Mouse (Mus musculus): Measurements from ENCODE around the gene Cerkl. TPM values are rescaled to one million over a fixed set of nuclear protein-coding genes. Genes with fewer than 3 reads are reported as not detected.

The Cerkl gene
- polyA plus RNA-seq, 1 experiment from 2014 or later, result 1.3 TPM

- Histone ChIP-seq H3K4me3 (no peak overlapping the region), H3K36me3 (replicated peaks) (no peaks in the 10 kb centered on the region), H3K27ac (no peak overlapping the region), H3K4me1 (no peaks in the 10 kb centered on the region), H3K9me3 (no peaks in the 10 kb centered on the region), H3K27me3 (ENCODE audit: poor library complexity, severe bottlenecking) (no peaks in the 10 kb centered on the region)
- WGBS, result 95% methylated on average over 9 of the region's 9 CpGs
- no peak for DNase-seq (ENCODE audit: extremely low spot score, low spot score)
Observed at GRCm38 (mm10) chr2:79316182-79316880, 140.3 kb downstream of the Cerkl start.

DNA sequence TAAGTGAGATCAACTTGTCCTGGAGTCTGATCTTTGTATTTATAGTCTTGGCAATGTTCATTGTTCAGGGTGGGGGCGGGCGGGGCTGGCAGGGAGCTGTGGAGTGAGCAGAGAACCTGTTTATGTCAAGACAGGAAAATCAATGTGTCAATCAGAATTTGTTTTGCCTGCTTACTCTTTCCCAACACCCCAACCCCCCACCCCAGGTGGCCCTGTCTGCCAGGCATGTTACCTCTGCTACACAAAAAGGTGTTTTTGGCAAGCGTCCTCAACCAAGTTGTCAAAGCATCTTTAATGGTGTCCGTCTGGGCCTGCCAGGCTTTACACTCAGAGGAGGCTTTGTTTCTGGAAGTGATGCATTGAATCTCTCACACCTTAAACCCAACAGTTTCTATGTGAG is 141.5 kb downstream of the Cerkl start:
- H3K27me3 ChIP-seq (ENCODE audit: poor library complexity, severe bottlenecking), result no peaks in the 10 kb centered on the region
- no peaks in the 10 kb centered on the region for H3K9me3 ChIP-seq
- H3K27ac ChIP-seq, result no peak overlapping the region
- no peak overlapping the region for H3K4me3 ChIP-seq
- H3K4me1 ChIP-seq, result no peaks in the 10 kb centered on the region
- 87% methylated on average over 4 of the region's 4 CpGs for WGBS
- no peaks in the 10 kb centered on the region for H3K36me3 ChIP-seq (replicated peaks)
- no peak for DNase-seq (ENCODE audit: extremely low spot score, low spot score)

GRCm38 (mm10) chr2:79312499-79312898 is 144.1 kb downstream of the Cerkl start:
- H3K27ac ChIP-seq, result no peak overlapping the region

DNA sequence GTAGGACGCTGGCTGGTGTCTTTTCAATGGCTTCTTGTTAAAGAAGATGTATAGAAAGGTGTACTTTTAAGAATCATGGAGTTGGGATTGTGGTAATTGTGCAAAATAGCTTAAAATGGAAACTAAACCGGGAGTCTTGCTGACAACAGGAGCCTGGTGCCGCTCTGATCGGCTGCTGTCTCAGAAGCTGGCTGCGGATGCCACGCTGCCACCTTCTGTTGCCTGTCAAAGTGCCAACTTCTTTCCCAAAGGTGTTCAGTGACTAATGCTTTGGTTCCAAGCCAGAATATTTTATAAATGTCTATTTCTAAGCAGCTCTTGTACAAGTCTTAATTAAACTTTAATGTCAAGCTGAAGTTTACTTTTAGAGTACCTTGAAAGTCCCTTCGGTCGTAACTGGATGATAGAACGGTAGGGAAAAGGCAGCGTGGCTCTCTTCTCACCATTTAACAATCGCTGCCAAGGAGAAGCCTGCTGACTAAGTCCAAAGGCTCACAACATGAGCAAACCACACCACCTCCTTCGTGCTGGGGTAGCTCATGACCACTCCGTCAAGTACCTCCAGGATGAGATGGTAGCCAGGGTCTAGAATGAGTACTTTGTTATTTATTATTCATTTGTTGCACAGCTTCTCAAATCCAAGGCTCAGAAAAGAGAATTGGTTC is 147.0 kb downstream of the Cerkl start:
- Histone ChIP-seq H3K27ac (no peak overlapping the region), H3K27me3 (ENCODE audit: poor library complexity, severe bottlenecking) (no peaks in the 10 kb centered on the region), H3K9me3 (no peaks in the 10 kb centered on the region), H3K4me3 (no peak overlapping the region), H3K36me3 (replicated peaks) (no peaks in the 10 kb centered on the region), H3K4me1 (no peaks in the 10 kb centered on the region)
- no peak for DNase-seq (ENCODE audit: extremely low spot score, low spot score)
- WGBS, result 91% methylated on average over 13 of the region's 13 CpGs

More at GRCm38 (mm10) chr2:79312499-79312898, 144.1 kb downstream of the Cerkl start:
- H3K4me1 ChIP-seq, result no peaks in the 10 kb centered on the region
- H3K36me3 ChIP-seq (replicated peaks), result no peaks in the 10 kb centered on the region
- 86% methylated on average over 4 of the region's 4 CpGs for WGBS
- no peak for DNase-seq (ENCODE audit: extremely low spot score, low spot score)
- H3K4me3 ChIP-seq, result no peak overlapping the region
- no peaks in the 10 kb centered on the region for H3K27me3 ChIP-seq (ENCODE audit: poor library complexity, severe bottlenecking)
- no peaks in the 10 kb centered on the region for H3K9me3 ChIP-seq

DNA sequence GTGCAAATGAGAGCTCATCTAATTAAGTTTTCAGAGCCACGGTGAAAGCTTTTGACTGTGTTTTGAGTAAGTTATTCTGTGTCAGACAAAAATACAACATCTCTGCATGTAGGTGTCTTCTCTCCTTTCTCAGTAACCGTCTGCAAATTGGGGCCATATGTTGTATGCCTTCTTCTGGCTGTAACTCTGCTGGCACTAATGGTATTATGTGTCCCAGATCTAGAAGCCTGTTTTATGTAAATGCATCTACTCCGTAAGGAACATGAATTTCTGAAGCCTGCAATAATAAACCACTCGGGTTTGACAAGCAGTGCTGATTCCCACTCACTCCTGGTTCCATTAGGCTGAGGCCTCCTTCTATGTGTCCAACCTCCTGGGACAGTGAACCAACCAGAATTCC is 149.0 kb downstream of the Cerkl start:
- DNase-seq (ENCODE audit: extremely low spot score, low spot score), result no peak
- H3K4me3 ChIP-seq, result no peak overlapping the region
- no peaks in the 10 kb centered on the region for H3K4me1 ChIP-seq
- no peaks in the 10 kb centered on the region for H3K36me3 ChIP-seq (replicated peaks)
- no peaks in the 10 kb centered on the region for H3K27me3 ChIP-seq (ENCODE audit: poor library complexity, severe bottlenecking)
- H3K27ac ChIP-seq, result no peak overlapping the region
- H3K9me3 ChIP-seq, result no peaks in the 10 kb centered on the region
- 74% methylated on average over 4 of the region's 4 CpGs for WGBS

DNA sequence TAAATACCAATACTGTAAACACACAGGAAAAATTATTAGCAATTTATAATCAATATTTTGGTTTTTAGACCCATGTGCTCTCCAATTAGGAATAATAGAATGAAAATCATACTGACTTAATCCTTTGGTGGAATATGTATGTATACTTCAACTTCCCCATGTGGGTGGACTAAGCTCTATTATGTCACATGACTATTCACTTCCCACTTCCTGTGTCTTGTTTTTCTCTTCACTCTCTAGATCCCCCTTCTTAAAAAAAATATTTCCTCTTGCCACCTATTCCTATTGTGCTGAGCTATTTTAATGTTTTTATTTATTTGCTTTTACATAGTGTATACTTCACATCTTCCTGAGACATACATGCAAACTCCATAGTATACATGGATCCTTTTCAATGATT is 154.2 kb downstream of the Cerkl start:
- Histone ChIP-seq H3K9me3 (no peaks in the 10 kb centered on the region), H3K4me3 (no peak overlapping the region), H3K27me3 (ENCODE audit: poor library complexity, severe bottlenecking) (no peaks in the 10 kb centered on the region), H3K4me1 (no peaks in the 10 kb centered on the region), H3K27ac (no peak overlapping the region), H3K36me3 (replicated peaks) (no peaks in the 10 kb centered on the region)
- no peak for DNase-seq (ENCODE audit: extremely low spot score, low spot score)

DNA sequence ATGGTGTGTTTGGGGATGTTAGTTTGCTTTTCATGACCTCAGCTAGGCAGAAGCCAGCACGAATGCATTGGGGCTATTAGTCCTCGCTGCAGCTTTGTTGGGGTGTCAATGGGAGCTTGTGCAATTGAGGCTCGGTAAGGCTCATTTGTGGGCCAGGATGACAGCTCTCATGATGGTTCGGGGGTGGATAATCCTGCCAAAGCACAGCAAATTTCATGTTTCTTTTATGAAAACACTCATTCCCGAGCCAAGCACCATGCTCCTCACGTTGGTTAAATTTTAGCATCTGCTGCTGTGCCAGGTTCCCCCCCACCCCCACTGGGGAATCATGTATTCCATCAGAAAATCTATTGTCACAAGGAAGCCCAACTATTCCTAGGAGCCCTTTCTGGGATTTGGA is 164.2 kb downstream of the Cerkl start:
- no peak overlapping the region for H3K4me3 ChIP-seq
- DNase-seq (ENCODE audit: extremely low spot score, low spot score), result no peak
- no peak overlapping the region for H3K27ac ChIP-seq
- H3K27me3 ChIP-seq (ENCODE audit: poor library complexity, severe bottlenecking), result no peaks in the 10 kb centered on the region
- H3K36me3 ChIP-seq (replicated peaks), result no peaks in the 10 kb centered on the region
- 0 out of 2 replicates have a peak, but pooled peaks cover 3% of the 10 kb centered on the region for H3K4me1 ChIP-seq
- no peaks in the 10 kb centered on the region for H3K9me3 ChIP-seq
- 83% methylated on average over 6 of the region's 6 CpGs for WGBS

DNA sequence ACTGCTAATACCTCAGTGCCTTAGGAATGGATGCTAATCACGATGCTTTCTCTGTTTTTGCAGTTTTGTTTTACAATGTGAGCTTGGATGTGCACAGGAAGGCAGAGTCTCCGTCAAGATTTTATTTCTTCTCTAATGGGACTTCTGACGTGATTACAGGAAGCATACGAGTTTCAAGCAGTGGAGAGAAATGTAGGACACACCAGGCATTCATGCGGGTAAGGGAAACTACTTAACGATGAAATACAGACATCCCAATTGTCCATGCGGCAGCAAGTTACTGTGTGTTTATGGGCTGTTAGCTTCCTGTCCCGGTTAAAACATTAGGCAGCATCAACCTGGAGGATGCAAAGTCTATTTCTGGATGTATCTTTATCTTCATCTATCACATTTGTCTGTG is 164.7 kb downstream of the Cerkl start:
- Histone ChIP-seq H3K4me3 (no peak overlapping the region), H3K27me3 (ENCODE audit: poor library complexity, severe bottlenecking) (no peaks in the 10 kb centered on the region), H3K9me3 (no peaks in the 10 kb centered on the region), H3K27ac (no peak overlapping the region), H3K36me3 (replicated peaks) (no peaks in the 10 kb centered on the region), H3K4me1 (0 out of 2 replicates have a peak, but pooled peaks cover 3% of the 10 kb centered on the region)
- 84% methylated on average over 8 of the region's 8 CpGs for WGBS
- no peak for DNase-seq (ENCODE audit: extremely low spot score, low spot score)

- Histone ChIP-seq H3K27ac (no peak overlapping the region), H3K9me3 (no peaks in the 10 kb centered on the region), H3K36me3 (replicated peaks) (no peaks in the 10 kb centered on the region), H3K27me3 (ENCODE audit: poor library complexity, severe bottlenecking) (no peaks in the 10 kb centered on the region), H3K4me3 (no peak overlapping the region), H3K4me1 (0 out of 2 replicates have a peak, but pooled peaks cover 3% of the 10 kb centered on the region)
- DNase-seq (ENCODE audit: extremely low spot score, low spot score), result no peak
- 84% methylated on average over 1 of the region's 1 CpGs for WGBS
Observed at GRCm38 (mm10) chr2:79290149-79290548, 166.4 kb downstream of the Cerkl start.

GRCm38 (mm10) chr2:79284206-79284605 is 172.4 kb downstream of the Cerkl start:
- H3K9me3 ChIP-seq, result no peaks in the 10 kb centered on the region
- H3K4me3 ChIP-seq, result no peak overlapping the region
- H3K27ac ChIP-seq, result no peak overlapping the region
- no peaks in the 10 kb centered on the region for H3K27me3 ChIP-seq (ENCODE audit: poor library complexity, severe bottlenecking)
- H3K36me3 ChIP-seq (replicated peaks), result no peaks in the 10 kb centered on the region
- no peak for DNase-seq (ENCODE audit: extremely low spot score, low spot score)
- 87% methylated on average over 4 of the region's 4 CpGs for WGBS
- H3K4me1 ChIP-seq, result no peaks in the 10 kb centered on the region; the same call in 1 of the 2 replicates

Other genes with a start within 250 kb of the Cerkl start
- gene Itga4, start 201.4 kb downstream of the Cerkl start, polyA plus RNA-seq (2016; fragmentation: Nextera tagmentation; extraction: Ambion mirVana), result 6.1 and 6.4 TPM in 2 replicates
- gene Neurod1, start within 50 bp of the Cerkl start, polyA plus RNA-seq (2016; fragmentation: Nextera tagmentation; extraction: Ambion mirVana), result 10.1 and 13.2 TPM in 2 replicates
- 3.4 and 3.6 TPM in 2 replicates for gene Itprid2, start 178.6 kb upstream of the Cerkl start, polyA plus RNA-seq (2016; fragmentation: Nextera tagmentation; extraction: Ambion mirVana)

All from forebrain, embryonic 10.5 days (tissue).